Mouse (Mus musculus): ENCODE measurements around the gene Ift81. TPM values are rescaled to one million over a fixed set of nuclear protein-coding genes. Genes with fewer than 3 reads are reported as not detected.

Ift81 gene
- total RNA-seq, 2 experiments from 2014 or later: not detected

GRCm38 (mm10) chr5:122552638-122553037, 61.7 kb downstream of the Ift81 start:
- ATAC-seq (replicated peaks; ENCODE audit: low FRiP score, poor library complexity, severe bottlenecking): no peak

GRCm38 (mm10) chr5:122550460-122550859, 63.9 kb downstream of the Ift81 start:
- ATAC-seq (replicated peaks; ENCODE audit: low FRiP score, poor library complexity, severe bottlenecking): no peak

- ATAC-seq (replicated peaks; ENCODE audit: low FRiP score, poor library complexity, severe bottlenecking): no peak
These were observed 65.6 kb downstream of the Ift81 start for GRCm38 (mm10) chr5:122548671-122549070.

GRCm38 (mm10) chr5:122547810-122548209, 66.5 kb downstream of the Ift81 start:
- no peak for ATAC-seq (replicated peaks; ENCODE audit: low FRiP score, poor library complexity, severe bottlenecking)

- no peak for ATAC-seq (replicated peaks; ENCODE audit: low FRiP score, poor library complexity, severe bottlenecking)
These were observed 67.0 kb downstream of the Ift81 start for GRCm38 (mm10) chr5:122547251-122547714.

GRCm38 (mm10) chr5:122543392-122543791, 70.9 kb downstream of the Ift81 start:
- ATAC-seq (replicated peaks; ENCODE audit: low FRiP score, poor library complexity, severe bottlenecking): no peak

GRCm38 (mm10) chr5:122541871-122542270, 72.4 kb downstream of the Ift81 start:
- ATAC-seq (replicated peaks; ENCODE audit: low FRiP score, poor library complexity, severe bottlenecking): no peak

GRCm38 (mm10) chr5:122538077-122538476, 76.2 kb downstream of the Ift81 start:
- ATAC-seq (replicated peaks; ENCODE audit: low FRiP score, poor library complexity, severe bottlenecking): no peak

- ATAC-seq (replicated peaks; ENCODE audit: low FRiP score, poor library complexity, severe bottlenecking): no peak
These were observed 76.7 kb downstream of the Ift81 start for GRCm38 (mm10) chr5:122537654-122538053.

GRCm38 (mm10) chr5:122533884-122534283, 80.4 kb downstream of the Ift81 start:
- ATAC-seq (replicated peaks; ENCODE audit: low FRiP score, poor library complexity, severe bottlenecking): no peak

- no peak for ATAC-seq (replicated peaks; ENCODE audit: low FRiP score, poor library complexity, severe bottlenecking)
These were observed 84.3 kb downstream of the Ift81 start for GRCm38 (mm10) chr5:122529913-122530604.

- ATAC-seq (replicated peaks; ENCODE audit: low FRiP score, poor library complexity, severe bottlenecking): no peak
These were observed 85.0 kb downstream of the Ift81 start for GRCm38 (mm10) chr5:122529316-122529715.

- ATAC-seq (replicated peaks; ENCODE audit: low FRiP score, poor library complexity, severe bottlenecking): no peak
These were observed 85.7 kb downstream of the Ift81 start for GRCm38 (mm10) chr5:122528591-122528990.

GRCm38 (mm10) chr5:122527761-122528160, 86.6 kb downstream of the Ift81 start:
- ATAC-seq (replicated peaks; ENCODE audit: low FRiP score, poor library complexity, severe bottlenecking): no peak

- ATAC-seq (replicated peaks; ENCODE audit: low FRiP score, poor library complexity, severe bottlenecking): no peak
These were observed 87.2 kb downstream of the Ift81 start for GRCm38 (mm10) chr5:122526878-122527730.

GRCm38 (mm10) chr5:122526405-122526804, 87.9 kb downstream of the Ift81 start:
- ATAC-seq (replicated peaks; ENCODE audit: low FRiP score, poor library complexity, severe bottlenecking): no peak

GRCm38 (mm10) chr5:122525238-122525931, 88.9 kb downstream of the Ift81 start:
- ATAC-seq (replicated peaks; ENCODE audit: low FRiP score, poor library complexity, severe bottlenecking): no peak

GRCm38 (mm10) chr5:122524854-122525237, 89.5 kb downstream of the Ift81 start:
- ATAC-seq (replicated peaks; ENCODE audit: low FRiP score, poor library complexity, severe bottlenecking): no peak

- ATAC-seq (replicated peaks; ENCODE audit: low FRiP score, poor library complexity, severe bottlenecking): no peak
These were observed 90.1 kb downstream of the Ift81 start for GRCm38 (mm10) chr5:122524244-122524643.

- no peak for ATAC-seq (replicated peaks; ENCODE audit: low FRiP score, poor library complexity, severe bottlenecking)
These were observed 93.2 kb downstream of the Ift81 start for GRCm38 (mm10) chr5:122521130-122521473.
